Mouse (Mus musculus) spleen, adult 2 months (tissue): ENCODE data around the gene Tsku.

Experiments used
- CTCF ChIP-seq: fragments of 200-500 bp; IDR thresholded peaks from 2 replicates; pipeline ENCODE4 v1.5.1; 2011; ENCODE audit warnings: mild to moderate bottlenecking, inconsistent platforms; ENCODE audit not compliant: insufficient read depth, insufficient read length, insufficient replicate concordance; ENCODE audit errors: extremely low read depth
- POLR2A ChIP-seq: fragments of 200-500 bp; IDR thresholded peaks from 2 replicates; pipeline ENCODE4 v1.6.1; 2011; ENCODE audit warnings: low read depth, low read length, inconsistent platforms

GRCm38 (mm10) chr7:98361063-98361652 is at the start of gene Tsku:
- TF ChIP-seq POLR2A (no peak), CTCF (no peak)
